Mouse (Mus musculus): ENCODE results near the gene Ccdc87.
"Not testable (repeated sequence)": the region's sequence is repeated elsewhere in the genome, so short reads cannot be mapped to it uniquely, and the experiment has no call there.

Gene Ccdc87

DNA sequence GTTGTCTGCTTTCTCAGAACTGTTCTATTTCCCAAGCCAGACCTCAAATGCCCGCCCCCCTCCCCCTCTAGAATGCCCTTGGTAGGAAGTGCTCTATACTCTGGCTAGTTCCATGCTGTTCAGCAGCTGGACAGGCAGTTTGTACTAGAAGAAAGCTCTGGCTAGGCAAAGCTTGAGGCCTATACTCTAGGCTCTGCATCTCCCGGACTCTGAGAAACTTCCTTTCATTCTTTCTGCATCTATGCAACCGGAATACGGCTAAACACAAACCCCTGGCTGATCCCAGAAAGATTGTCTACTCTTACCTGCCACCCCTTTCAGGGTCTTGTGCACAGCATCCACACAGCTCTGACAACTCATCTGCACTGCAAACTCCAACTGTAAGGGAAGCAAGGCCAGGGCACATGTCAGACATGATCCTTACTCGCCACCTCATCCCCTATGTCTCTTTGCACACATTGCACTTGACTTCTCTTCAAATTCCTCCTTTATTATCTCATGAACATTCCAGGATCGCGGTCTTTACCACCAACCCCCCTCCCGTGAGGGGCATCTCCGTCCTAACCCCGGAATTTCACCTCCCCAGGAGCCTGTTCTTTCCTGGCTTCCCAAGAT lies 533 bp upstream of the Ccdc87 start:
- no peak for DNase-seq (ENCODE audit: low read depth, low spot score)

DNA sequence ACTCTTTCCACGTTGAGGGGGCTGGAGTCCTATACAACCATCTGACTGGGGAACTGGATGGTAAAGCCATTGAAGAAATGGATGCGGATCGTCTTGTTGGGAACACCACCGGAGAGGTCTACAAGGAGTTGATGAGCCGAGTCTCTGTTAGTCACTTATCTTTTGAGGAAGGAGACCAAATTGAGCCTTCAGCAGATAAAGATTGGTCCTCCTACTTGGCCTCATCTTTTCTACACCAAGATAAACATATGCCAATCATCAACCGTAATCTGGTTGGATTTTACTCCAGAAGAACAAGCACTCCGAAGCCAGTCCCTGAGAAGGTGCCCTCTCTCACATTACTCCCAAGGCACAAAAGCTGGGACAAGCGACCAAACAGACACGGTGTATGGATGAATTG lies 1.7 kb downstream of the Ccdc87 start:
- DNase-seq (ENCODE audit: low read depth, low spot score): no peak

DNA sequence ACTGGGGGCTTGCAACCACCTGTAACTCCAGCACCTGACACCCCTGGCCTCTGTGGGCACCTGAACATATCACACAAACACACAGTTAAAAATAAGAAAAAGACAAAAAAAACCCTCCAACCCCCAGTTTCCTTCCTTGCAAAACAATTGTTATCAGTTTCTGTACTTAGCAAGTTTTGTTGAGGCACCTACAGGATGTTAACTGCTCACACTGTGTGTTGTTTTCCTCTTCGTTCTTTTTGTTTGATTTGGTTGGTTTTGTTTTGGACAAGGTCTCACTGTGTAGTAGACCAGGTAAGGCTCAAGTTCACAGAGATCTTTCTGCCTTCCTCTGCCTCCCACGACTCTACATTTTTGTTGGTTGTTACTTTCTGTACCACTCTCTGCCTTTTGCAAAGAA lies 3.4 kb downstream of the Ccdc87 start:
- DNase-seq (ENCODE audit: low read depth, low spot score): no peak

DNA sequence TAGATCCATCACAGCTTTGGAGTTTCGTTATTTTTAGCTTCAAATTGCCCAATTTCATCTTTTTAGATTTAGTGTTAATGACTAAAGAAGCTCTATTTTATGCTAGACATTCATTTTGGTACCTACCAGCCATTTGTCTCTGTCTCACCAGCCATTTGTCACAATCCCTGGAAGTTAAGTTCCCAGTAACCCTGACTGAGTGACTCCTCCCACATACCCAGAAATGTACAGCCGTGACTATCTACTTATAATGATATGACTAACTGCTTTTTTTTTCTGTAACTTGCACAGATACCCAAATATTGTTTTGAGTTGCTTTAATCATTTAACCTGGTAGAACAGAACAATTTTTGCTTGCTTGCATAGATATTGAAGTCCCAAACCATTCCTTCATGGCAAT lies 6.7 kb downstream of the Ccdc87 start:
- DNase-seq (ENCODE audit: low read depth, low spot score): no peak

DNA sequence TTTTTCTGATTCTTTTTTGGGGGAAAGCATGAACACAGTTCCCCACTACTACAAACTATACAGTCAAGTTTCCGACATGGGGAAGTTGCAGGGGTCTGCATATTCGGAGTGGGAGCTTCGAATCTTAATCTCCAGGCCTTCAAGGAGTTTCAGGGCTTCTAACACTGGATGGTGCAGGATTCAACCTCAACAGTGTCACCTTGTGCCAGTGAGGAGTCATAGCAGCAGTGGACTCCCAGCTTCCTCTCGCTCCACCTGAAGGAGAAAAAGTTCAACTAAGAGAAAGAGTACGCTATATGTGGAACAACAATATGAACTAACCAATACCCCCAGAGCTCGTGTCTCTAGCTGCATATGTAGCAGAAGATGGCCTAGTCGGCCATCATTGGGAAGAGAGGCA lies 8.3 kb downstream of the Ccdc87 start:
- no peak for DNase-seq (ENCODE audit: low read depth, low spot score)

DNA sequence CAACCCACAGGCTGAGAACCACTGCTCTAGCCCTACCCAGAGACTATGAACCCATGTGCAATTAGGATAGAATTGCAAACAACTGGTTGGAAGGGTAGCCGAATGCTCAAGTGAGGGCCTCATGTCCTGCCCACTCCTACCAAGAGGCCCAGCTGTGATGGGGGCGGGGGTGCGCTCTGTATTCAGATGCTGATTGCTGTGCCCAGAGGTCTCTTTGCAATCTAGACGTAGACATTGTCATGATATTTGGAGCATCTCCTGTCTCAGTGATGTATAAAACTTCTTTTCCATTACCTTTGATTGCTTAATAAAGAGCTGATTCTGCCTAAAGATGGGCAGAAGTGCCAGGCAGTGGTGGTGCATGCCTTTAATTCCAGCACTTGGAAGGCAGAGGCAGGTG lies 10.6 kb downstream of the Ccdc87 start:
- DNase-seq (ENCODE audit: low read depth, low spot score): no peak

DNA sequence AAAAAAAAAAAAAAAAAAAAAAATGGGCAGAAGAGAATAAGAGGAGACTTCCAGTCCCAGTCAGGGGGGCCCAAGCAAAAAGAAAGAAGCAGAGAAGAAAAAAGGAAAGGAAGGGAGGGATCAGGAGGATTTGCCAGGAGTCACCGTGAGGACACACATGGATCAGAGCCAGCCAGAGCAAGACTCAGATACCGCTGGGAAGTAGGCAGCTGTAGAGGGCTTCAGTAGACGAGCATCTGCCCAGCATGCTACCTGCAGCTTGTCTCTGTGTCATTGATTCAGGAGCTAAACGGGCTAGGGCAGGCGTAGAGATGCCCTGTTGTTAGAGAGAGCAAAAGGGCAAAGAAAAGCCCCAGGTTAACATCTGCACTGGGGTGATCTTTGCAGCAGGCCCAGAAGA lies 11.1 kb downstream of the Ccdc87 start:
- DNase-seq (ENCODE audit: low read depth, low spot score): no peak

DNA sequence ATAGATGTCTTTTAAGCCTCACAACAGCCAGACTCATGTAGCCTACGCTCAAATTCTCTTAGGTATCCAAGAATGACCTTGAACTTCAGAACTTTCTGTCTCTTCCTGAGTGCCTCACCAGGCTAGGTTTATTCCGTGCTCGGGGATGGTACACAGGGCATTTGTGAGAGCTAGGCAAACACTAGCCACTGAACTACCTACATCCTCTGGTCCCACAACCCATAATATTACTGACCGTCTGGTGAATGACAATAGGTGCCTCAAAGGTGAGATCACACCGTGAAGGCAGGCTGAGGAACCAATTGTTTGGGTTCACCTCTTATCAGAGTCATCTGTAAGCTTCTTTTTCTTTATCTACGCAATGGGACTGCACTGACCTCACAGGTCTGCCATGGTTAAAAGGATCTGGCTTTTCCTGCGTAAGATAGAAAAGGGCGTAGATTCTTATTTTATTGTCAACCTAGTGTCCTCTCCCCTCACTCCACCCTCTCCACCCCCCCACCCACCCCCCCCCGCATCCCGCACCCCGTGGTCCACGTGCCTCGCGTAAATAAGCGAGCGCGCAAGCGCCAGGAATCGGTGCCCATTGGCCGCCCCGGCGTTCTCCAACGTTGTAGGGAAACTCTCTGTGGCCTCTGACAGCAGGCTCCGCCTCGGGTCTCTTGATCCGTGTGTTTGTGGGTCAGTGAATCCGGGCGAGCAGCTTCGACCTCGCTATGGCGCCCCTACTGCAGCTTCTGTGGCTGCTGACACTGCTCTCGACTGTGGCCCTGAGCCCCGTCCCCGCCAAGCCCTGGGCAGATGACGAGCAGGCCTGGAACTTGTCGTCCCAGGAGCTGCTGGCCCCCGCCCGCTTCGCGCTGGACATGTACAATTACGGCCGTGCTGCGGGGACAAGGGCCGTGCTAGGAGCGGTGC lies 15.6 kb downstream of the Ccdc87 start, which contains the start of gene Ctsf:
TSS of gene Ctsf (plus strand) at position 579 of the 918 bp plus-strand sequence.
- DNase-seq (ENCODE audit: low read depth, low spot score): peak; percentile 85

DNA sequence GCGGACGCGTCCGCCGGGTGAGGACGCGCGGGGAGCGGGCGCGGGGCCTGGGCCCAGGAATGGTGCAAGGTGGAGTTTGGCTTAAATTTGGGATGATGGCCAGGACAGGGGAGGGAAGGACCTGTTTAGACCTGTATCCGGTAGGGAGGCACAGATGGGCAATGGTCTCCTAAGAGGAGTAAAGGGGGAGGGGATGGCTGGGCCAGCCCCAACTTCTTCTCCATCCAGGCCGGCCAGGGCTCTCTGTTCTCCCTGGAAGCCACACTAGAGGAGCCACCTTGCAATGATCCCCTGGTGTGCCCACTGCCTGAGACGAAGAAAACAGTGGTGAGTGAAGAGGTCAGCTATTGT lies 16.3 kb downstream of the Ccdc87 start:
- DNase-seq (ENCODE audit: low read depth, low spot score): no peak

DNA sequence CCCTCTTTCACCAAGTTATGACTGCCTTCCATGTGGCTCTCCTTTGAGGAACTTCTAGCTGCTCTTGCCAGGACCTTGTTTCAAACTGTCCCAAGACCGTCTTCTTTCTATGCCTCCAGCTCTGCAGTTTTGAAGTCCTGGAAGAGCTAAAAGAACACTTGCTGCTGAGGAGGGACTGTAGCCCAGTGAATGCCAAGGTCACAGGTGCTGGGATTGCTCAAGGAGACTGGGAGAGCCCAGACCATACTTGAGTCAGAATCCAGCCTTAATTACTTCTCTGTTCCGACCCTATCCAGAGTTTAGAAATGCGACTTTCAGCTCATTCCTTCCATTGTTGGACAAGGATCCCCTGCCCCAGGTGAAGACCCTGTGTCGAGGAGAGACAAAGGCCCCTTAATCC lies 16.8 kb downstream of the Ccdc87 start:
- no peak for DNase-seq (ENCODE audit: low read depth, low spot score)

DNA sequence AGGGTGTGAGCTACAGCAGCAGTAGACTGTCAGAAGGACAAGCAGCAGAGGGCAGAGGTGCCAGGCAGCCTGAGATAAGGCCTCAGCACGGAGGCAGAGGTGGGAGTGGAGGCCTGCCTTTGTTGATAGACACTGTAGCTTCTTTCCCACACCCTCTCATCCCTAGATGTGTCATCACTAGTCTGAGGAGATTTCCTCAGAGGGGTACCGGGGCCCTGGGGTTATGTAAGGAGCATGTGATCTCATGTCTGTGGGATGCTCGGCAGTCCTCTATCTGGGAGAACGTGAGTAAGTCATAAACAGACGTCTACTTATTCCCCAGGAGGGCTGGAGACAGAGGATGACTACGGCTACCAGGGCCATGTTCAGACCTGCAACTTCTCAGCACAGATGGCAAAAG lies 19.9 kb downstream of the Ccdc87 start:
- no peak for DNase-seq (ENCODE audit: low read depth, low spot score)

DNA sequence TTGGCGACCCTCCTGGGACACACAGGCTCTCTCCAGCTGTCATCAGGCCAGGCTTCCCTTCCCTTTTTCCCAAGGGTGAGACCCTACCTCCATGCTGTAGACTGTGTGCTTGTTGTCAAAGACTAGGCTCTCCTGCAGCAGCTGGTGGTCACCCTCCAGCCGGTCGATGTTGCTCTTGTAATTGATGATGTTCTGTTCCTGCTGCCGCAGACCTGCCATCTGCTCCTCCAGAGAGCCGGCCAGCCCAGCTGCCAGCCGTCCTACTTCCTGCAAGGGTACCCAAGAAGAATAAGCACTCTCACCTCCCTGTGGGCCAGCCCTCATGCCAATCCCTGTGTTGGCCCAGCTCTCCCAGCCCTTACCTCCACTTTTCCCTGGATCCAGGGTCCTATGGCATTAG lies 23.9 kb downstream of the Ccdc87 start:
- no peak for DNase-seq (ENCODE audit: low read depth, low spot score)

DNA sequence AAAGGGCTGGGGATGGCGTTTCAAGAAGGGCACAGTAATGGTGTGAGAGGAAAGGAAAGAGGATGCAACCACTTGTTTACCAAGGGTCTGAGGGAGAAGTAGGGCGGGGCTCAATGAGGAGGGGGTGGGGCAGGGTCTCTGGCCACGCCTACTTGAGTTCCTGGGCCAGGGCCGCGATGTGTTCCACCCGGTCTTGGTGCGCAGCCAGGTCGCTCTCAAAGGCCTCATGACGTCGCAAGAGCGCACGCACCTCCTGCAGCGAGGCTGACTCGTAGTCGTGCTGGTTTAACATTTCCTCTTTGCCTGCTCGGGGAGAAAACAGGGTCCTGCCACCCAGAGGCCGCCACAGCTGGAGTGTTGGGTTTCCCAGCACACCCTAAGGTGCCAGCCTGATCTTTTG lies 26.0 kb downstream of the Ccdc87 start:
- no peak for DNase-seq (ENCODE audit: low read depth, low spot score)

DNA sequence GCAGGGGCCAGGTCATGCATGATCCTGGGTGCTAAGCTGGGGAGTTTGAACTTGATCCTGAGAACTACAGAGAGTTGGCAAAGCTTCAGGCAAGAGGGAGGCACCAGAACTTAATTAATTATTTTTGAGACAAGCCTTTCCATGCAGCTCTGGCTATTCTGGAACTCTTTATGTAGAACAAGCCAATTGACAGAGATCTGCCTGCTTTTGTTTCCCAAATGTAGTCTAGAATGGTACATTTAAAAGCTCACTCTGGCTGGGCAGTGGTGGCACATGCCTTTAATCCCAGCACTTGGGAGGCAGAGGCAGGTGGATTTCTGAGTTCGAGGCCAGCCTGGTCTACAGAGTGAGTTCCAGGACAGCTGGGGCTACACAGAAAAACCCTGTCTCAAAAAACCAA lies 35.4 kb downstream of the Ccdc87 start:
- DNase-seq (ENCODE audit: low read depth, low spot score): not testable (repeated sequence)

DNA sequence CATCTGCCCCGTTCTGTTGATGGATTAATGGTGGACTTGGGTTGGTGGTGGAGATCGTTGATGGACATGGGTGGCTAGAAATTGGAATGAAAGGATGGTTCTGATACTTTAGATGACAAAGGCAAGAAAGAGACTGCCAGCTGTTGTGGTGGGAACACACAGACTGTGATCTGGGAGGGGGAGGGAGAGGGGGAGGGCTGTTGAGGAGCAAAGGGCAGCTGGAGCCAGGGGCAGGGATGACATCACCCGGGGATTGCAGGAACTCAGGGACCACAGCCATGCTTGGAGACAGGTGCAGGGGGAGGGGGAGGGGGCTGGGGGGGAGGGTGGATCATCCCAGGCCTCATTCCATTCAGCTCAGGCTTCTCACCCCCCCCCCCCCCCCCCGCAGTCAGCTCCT lies 37.1 kb downstream of the Ccdc87 start:
- DNase-seq (ENCODE audit: low read depth, low spot score): no peak

DNA sequence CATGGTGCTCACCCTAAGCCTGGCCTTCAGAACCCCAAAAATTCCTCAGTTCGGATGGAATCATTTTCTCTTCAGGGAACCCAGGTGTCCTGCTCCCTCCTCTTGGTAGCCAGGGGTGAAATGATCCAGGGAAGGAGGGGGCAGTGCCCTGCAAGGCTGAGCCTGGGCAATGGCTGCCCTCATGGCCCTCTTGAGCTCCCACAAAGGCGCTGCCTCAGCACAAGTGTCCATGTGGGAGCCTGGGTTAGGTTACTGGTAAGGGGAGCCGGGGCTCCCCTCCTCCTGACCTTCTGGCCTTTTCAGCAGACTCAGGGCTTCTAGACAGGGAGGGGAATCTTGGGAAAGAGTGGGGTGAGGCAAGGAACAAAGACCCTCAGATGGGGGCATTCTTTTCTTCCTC lies 37.6 kb downstream of the Ccdc87 start:
- DNase-seq (ENCODE audit: low read depth, low spot score): no peak

DNA sequence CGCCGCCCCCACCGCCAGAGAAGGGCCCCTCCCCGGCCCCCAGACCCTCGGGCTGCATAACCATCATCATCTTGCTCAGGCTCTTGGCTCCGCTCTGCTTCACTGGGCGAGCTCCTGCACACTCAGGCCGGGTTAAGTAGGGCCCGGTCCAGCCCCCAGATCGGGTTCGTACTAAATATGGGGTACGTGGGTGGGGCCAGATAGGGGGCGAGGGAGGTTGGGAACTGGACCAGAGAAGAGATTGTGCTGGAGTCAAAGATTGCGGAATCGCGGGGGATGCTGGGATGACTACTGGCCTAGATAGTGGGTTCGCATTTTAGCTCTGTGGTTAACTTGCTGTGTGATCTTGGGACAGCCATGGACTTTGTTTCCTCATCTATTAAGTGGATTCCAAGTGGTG lies 38.6 kb downstream of the Ccdc87 start, which contains the start of gene Actn3:
TSS of gene Actn3 (minus strand) at position 125 of the 400 bp plus-strand sequence.
- no peak for DNase-seq (ENCODE audit: low read depth, low spot score)

DNA sequence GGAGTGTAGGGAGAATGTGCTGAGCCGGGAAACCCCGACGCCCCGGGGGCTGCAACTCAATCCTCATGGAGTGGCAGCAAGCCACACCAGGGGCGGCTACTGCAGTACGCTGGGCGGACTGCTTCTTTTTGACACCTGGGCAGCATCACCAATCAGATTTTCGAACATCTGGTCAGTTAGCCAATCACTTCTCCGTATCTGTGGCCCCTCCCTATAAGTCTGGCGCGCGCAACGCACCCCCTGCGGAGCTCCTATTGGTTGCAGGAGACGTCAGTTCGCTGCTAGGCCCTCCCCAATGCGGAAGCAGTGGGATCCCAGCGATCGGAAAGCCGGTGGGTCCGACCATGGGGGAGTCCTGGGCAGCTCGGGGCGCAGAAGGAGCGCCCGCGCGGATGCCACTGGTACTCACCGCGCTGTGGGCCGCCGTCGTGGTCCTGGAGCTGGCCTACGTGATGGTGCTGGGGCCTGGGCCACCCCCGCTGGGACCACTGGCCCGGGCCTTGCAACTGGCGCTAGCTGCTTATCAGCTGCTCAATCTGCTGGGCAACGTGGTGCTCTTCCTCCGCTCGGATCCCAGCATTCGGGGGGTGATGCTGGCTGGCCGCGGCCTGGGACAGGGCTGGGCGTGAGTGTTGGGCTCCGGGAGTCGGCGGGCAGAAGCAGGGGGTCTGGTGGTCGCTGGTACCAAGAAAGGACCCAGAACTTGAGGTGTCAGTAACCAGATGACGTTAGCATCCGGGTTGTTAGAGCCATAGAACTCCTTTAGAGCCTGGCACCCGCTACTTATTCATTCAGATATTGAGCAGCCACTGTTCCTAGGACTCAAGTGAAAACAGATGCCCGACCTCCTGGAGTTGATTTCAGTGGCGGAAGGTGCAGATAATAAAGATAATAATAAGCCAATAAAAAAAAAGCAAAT lies 39.5 kb downstream of the Ccdc87 start, which contains the start of gene Zdhhc24:
TSS of gene Zdhhc24 (plus strand) at position 264 of the 919 bp plus-strand sequence.
- DNase-seq (ENCODE audit: low read depth, low spot score): peak; percentile 86

DNA sequence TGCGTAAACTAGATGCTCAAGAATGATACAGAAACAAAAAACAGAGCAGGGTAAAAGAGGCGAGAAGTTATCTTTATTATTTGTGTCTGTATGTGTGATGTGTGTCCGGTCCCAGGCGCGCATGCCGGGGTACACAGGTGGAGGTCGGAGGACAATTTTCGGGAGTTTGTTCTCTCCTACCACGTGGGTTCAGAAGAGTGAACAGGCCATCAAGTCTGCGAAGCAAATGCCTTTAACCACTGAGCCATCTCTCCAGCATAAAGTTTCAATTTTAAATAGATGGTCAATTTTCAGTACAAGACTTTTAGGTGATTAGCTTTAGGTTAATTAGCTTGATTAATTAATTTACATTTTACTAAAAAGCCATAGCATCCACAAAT lies 40.1 kb downstream of the Ccdc87 start:
- DNase-seq (ENCODE audit: low read depth, low spot score): no peak

DNA sequence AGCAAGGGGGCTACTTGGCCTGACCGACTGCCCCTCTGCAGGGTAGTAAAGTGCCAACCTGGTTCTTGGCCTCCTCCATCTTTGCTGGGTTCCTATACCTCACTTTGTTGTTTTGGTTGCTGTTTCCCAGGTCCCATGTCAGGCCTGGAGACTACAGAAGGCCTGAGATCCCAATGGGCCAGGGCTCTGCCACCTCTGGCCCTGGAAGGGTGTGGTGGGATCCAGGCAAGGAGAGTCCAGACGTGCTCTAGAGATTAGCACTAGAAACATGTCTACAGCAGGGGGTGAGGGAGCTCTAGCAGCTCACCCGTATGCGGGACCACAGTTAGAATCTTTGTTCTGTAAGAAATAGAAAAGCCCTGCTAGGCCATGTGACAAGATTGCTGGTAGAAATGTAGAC lies 44.8 kb downstream of the Ccdc87 start:
- no peak for DNase-seq (ENCODE audit: low read depth, low spot score)

DNA sequence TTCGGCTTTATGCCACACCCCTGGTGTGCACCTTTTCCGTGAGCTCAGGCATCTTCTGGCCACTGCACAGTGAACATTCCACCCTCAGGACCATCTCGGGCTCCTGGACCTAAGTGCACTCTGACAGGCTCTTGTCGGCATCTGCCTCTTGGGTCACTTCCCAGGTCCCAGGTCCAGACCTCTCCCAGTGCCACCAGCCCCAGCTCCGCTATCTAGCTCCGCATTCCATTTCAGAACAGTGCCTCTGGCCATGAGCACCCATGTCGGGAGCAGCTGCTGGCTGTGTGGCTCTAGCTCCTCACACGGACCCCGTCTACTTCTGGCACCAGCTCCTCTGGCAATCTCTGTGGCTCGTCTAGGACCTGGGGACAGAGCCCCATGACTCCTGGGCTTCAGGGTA lies 50.6 kb downstream of the Ccdc87 start:
- DNase-seq (ENCODE audit: low read depth, low spot score): no peak

DNA sequence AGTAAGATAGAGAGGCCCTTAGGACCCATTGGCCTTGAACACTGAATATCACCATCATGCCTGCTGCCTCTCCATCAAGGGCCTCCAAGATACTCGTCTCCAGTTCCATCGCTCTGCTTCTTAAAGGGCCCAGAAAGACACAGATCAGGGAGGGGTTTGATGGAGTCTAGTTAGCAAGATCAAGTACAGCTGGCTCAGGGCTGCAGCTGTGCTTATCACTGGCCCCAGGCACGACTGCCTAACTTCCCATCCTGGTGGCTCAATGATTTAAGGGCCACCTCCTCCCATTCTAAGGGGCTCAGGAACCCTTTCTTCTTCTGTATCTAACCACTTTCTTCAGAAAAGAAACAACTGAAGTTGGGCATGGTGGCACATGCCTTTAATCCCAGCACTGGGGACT lies 52.6 kb downstream of the Ccdc87 start:
- no peak for DNase-seq (ENCODE audit: low read depth, low spot score)
